Mouse (Mus musculus) cerebellum, adult 11 months (tissue): ENCODE measurements around the gene Lmo7.

Experiments
- DNase-seq: peaks from one replicate; pipeline ENCODE4 v3.0.0; 2022

Gene Lmo7

GRCm38 (mm10) chr14:101729237-101729971 is at the start of gene Lmo7, which contains the start of gene Gm9922:
Gene Lmo7, plus strand, starts transcription at chr14:101729957.
Gene Gm9922, minus strand, starts transcription at chr14:101729814.
- no peak for DNase-seq

- DNase-seq: no peak
Observed at GRCm38 (mm10) chr14:101687696-101688095, 42.1 kb upstream of the Lmo7 start.

GRCm38 (mm10) chr14:101688406-101688805 is 41.4 kb upstream of the Lmo7 start:
- no peak for DNase-seq

- no peak for DNase-seq
Observed at GRCm38 (mm10) chr14:101704479-101704878, 25.3 kb upstream of the Lmo7 start.

- no peak for DNase-seq
Observed at GRCm38 (mm10) chr14:101707088-101707487, 22.7 kb upstream of the Lmo7 start.

GRCm38 (mm10) chr14:101714414-101714813 is 15.3 kb upstream of the Lmo7 start:
- no peak for DNase-seq

GRCm38 (mm10) chr14:101729972-101730692 is 375 bp downstream of the Lmo7 start:
- no peak for DNase-seq

GRCm38 (mm10) chr14:101733542-101734303 is 4.0 kb downstream of the Lmo7 start:
- DNase-seq: no peak

GRCm38 (mm10) chr14:101737501-101737900 is 7.7 kb downstream of the Lmo7 start:
- DNase-seq: no peak

- DNase-seq: no peak
Observed at GRCm38 (mm10) chr14:101746635-101747034, 16.9 kb downstream of the Lmo7 start.

- no peak for DNase-seq
Observed at GRCm38 (mm10) chr14:101747811-101748210, 18.1 kb downstream of the Lmo7 start.

GRCm38 (mm10) chr14:101748436-101748835 is 18.7 kb downstream of the Lmo7 start:
- DNase-seq: no peak

- DNase-seq: no peak
Observed at GRCm38 (mm10) chr14:101750910-101751309, 21.2 kb downstream of the Lmo7 start.

GRCm38 (mm10) chr14:101755425-101755824 is 25.7 kb downstream of the Lmo7 start:
- no peak for DNase-seq

- DNase-seq: no peak
Observed at GRCm38 (mm10) chr14:101762267-101762666, 32.5 kb downstream of the Lmo7 start.

GRCm38 (mm10) chr14:101763762-101764295 is 34.1 kb downstream of the Lmo7 start:
- DNase-seq: no peak

- DNase-seq: no peak
Observed at GRCm38 (mm10) chr14:101771336-101771735, 41.6 kb downstream of the Lmo7 start.

- no peak for DNase-seq
Observed at GRCm38 (mm10) chr14:101771756-101772155, 42.0 kb downstream of the Lmo7 start.

GRCm38 (mm10) chr14:101774631-101775030 is 44.9 kb downstream of the Lmo7 start:
- no peak for DNase-seq

- DNase-seq: no peak
Observed at GRCm38 (mm10) chr14:101776296-101777128, 46.8 kb downstream of the Lmo7 start.

- DNase-seq: no peak
Observed at GRCm38 (mm10) chr14:101777129-101777493, 47.4 kb downstream of the Lmo7 start.

- DNase-seq: no peak
Observed at GRCm38 (mm10) chr14:101778426-101778825, 48.7 kb downstream of the Lmo7 start.
